Mouse (Mus musculus) midbrain, embryonic 11.5 days (tissue): ENCODE results near the gene Exoc6. TPM values are rescaled to one million over a fixed set of nuclear protein-coding genes. Genes with fewer than 3 reads are reported as not detected.
"Not testable (repeated sequence)": the region's sequence is repeated elsewhere in the genome, so short reads cannot be mapped to it uniquely, and the experiment has no call there.

ENCODE experiments used
- ATAC-seq: fragments of 200-750 bp; cut with Nextera tagmentation; 2 replicates; pipeline ENCODE4 v1.8.0; 2017; ENCODE audit warnings: moderate TSS enrichment, moderate library complexity; ENCODE audit not compliant: low FRiP score
- DNase-seq: peaks from one replicate; pipeline ENCODE4 v3.0.0; 2015; ENCODE audit warnings: low spot score; ENCODE audit errors: missing footprints
- H3K27ac ChIP-seq: fragments of 300-500 bp; sonication (generic); 2 replicates; pipeline ENCODE4 v1.5.1; 2014; ENCODE audit warnings: low read depth, low read length
- H3K27me3 ChIP-seq: fragments of 300-500 bp; sonication (generic); 2 replicates; pipeline ENCODE4 v1.6.1; 2014; ENCODE audit warnings: mild to moderate bottlenecking, low read length, moderate library complexity, mixed read lengths; ENCODE audit not compliant: control insufficient read depth, insufficient read depth
- H3K36me3 ChIP-seq: fragments of 300-500 bp; sonication (generic); 2 replicates; pipeline ENCODE4 v1.6.1; 2014; ENCODE audit warnings: mild to moderate bottlenecking, low read length, moderate library complexity, mixed read lengths; ENCODE audit not compliant: control insufficient read depth, insufficient read depth
- H3K4me1 ChIP-seq: fragments of 300-500 bp; sonication (generic); 2 replicates; pipeline ENCODE4 v1.6.1; 2014; ENCODE audit warnings: low read length; ENCODE audit not compliant: control insufficient read depth, insufficient read depth
- H3K4me2 ChIP-seq: fragments of 300-500 bp; sonication (generic); 2 replicates; pipeline ENCODE4 v1.6.1; 2014; ENCODE audit warnings: mild to moderate bottlenecking, moderate library complexity
- H3K4me3 ChIP-seq: fragments of 300-500 bp; sonication (generic); 2 replicates; pipeline ENCODE4 v1.5.1; 2014; ENCODE audit warnings: low read depth, low read length
- H3K9ac ChIP-seq: fragments of 300-500 bp; sonication (generic); 2 replicates; pipeline ENCODE4 v1.6.1; 2014; ENCODE audit warnings: low read length
- H3K9me3 ChIP-seq: fragments of 300-500 bp; sonication (generic); 2 replicates; pipeline ENCODE4 v1.6.1; 2016; ENCODE audit warnings: low read length; ENCODE audit not compliant: control insufficient read depth
- whole genome bisulfite sequencing: fragments of 180-500 bp; shearing (Covaris S2); extraction: QIAGEN DNeasy Blood & Tissue Kit; methylation state at CpG from one replicate; pipeline ENCODE4 v1.1.7; 2014; 5-methylcytosine and 5-hydroxymethylcytosine counted together
- polyA plus RNA-seq: library from polyadenylated mRNA; unstranded; fragments of >200 nt; fragmentation: Nextera tagmentation; extraction: Ambion mirVana; gene quantifications from 2 replicates; pipeline ENCODE4 v1.2.1, GENCODE M21; 2014

The Exoc6 gene
- polyA plus RNA-seq, 1 experiment from 2014 or later: 8.6 TPM

- Histone ChIP-seq H3K9ac (no peak overlapping the region), H3K4me1 (no peaks in the 10 kb centered on the region), H3K4me3 (no peak overlapping the region), H3K27me3 (no peaks in the 10 kb centered on the region), H3K27ac (no peak overlapping the region), H3K36me3 (no peaks in the 10 kb centered on the region), H3K4me2 (no peak overlapping the region), H3K9me3 (no peaks in the 10 kb centered on the region)
- ATAC-seq (no peak), DNase-seq (no peak)
- WGBS: 83% methylated on average over 15 of the region's 15 CpGs
These were observed 26.7 kb upstream of the Exoc6 start for GRCm38 (mm10) chr19:37523280-37524062.

- no peak for DNase-seq
These were observed 24.3 kb upstream of the Exoc6 start for GRCm38 (mm10) chr19:37525925-37526324.

GRCm38 (mm10) chr19:37526768-37527167, 23.4 kb upstream of the Exoc6 start:
- H3K27me3 ChIP-seq: no peaks in the 10 kb centered on the region
- no peaks in the 10 kb centered on the region for H3K36me3 ChIP-seq
- no peak overlapping the region for H3K4me3 ChIP-seq
- no peak for DNase-seq
- H3K27ac ChIP-seq: no peak overlapping the region
- no peak for ATAC-seq
- no peak overlapping the region for H3K9ac ChIP-seq
- WGBS: 28% methylated on average over 8 of the region's 8 CpGs
- no peaks in the 10 kb centered on the region for H3K9me3 ChIP-seq
- H3K4me1 ChIP-seq: no peaks in the 10 kb centered on the region
- H3K4me2 ChIP-seq: no peak overlapping the region

More at GRCm38 (mm10) chr19:37525925-37526324, 24.3 kb upstream of the Exoc6 start:
- H3K4me2 ChIP-seq: no peak overlapping the region
- H3K9me3 ChIP-seq: no peaks in the 10 kb centered on the region
- no peak for ATAC-seq
- WGBS: 87% methylated on average over 11 of the region's 11 CpGs
- H3K27ac ChIP-seq: no peak overlapping the region
- H3K9ac ChIP-seq: no peak overlapping the region
- no peaks in the 10 kb centered on the region for H3K4me1 ChIP-seq
- no peak overlapping the region for H3K4me3 ChIP-seq
- H3K27me3 ChIP-seq: no peaks in the 10 kb centered on the region
- H3K36me3 ChIP-seq: no peaks in the 10 kb centered on the region

- H3K9me3 ChIP-seq, H3K9ac ChIP-seq, H3K4me1 ChIP-seq, DNase-seq, ATAC-seq, H3K36me3 ChIP-seq, H3K4me3 ChIP-seq, H3K27me3 ChIP-seq, H3K4me2 ChIP-seq, H3K27ac ChIP-seq: not testable (repeated sequence)
- WGBS: 98% methylated on average over 2 of the region's 3 CpGs
These were observed 22.5 kb upstream of the Exoc6 start for GRCm38 (mm10) chr19:37527736-37528135.

- ATAC-seq (no peak), DNase-seq (no peak)
- H3K36me3 ChIP-seq: no peaks in the 10 kb centered on the region
- WGBS: 81% methylated on average over 6 of the region's 6 CpGs
- H3K4me1 ChIP-seq: no peaks in the 10 kb centered on the region
- no peaks in the 10 kb centered on the region for H3K27me3 ChIP-seq
- H3K4me2 ChIP-seq: no peak overlapping the region
- no peaks in the 10 kb centered on the region for H3K9me3 ChIP-seq
- H3K4me3 ChIP-seq: no peak overlapping the region
- no peak overlapping the region for H3K27ac ChIP-seq
- H3K9ac ChIP-seq: no peak overlapping the region
These were observed 21.6 kb upstream of the Exoc6 start for GRCm38 (mm10) chr19:37528581-37528980.

GRCm38 (mm10) chr19:37529296-37529695, 20.9 kb upstream of the Exoc6 start:
- no peak overlapping the region for H3K9ac ChIP-seq
- 93% methylated on average over 9 of the region's 9 CpGs for whole genome bisulfite sequencing
- H3K9me3 ChIP-seq: no peaks in the 10 kb centered on the region
- H3K27me3 ChIP-seq: no peaks in the 10 kb centered on the region
- ATAC-seq (no peak), DNase-seq (no peak)
- no peak overlapping the region for H3K4me2 ChIP-seq
- no peak overlapping the region for H3K27ac ChIP-seq
- no peaks in the 10 kb centered on the region for H3K36me3 ChIP-seq
- no peaks in the 10 kb centered on the region for H3K4me1 ChIP-seq
- H3K4me3 ChIP-seq: no peak overlapping the region

GRCm38 (mm10) chr19:37529975-37530515, 20.2 kb upstream of the Exoc6 start:
- DNase-seq: peak; percentile 91
- Histone ChIP-seq H3K4me2 (no peak overlapping the region), H3K4me1 (no peaks in the 10 kb centered on the region), H3K4me3 (no peak overlapping the region), H3K9me3 (no peaks in the 10 kb centered on the region), H3K9ac (no peak overlapping the region), H3K27ac (no peak overlapping the region), H3K36me3 (no peaks in the 10 kb centered on the region), H3K27me3 (no peaks in the 10 kb centered on the region)
- no peak for ATAC-seq
- WGBS: 45% methylated on average over 7 of the region's 7 CpGs

GRCm38 (mm10) chr19:37530601-37531000, 19.6 kb upstream of the Exoc6 start:
- Histone ChIP-seq H3K4me3 (no peak overlapping the region), H3K9me3 (no peaks in the 10 kb centered on the region), H3K9ac (no peak overlapping the region), H3K27me3 (no peaks in the 10 kb centered on the region), H3K4me2 (no peak overlapping the region), H3K36me3 (no peaks in the 10 kb centered on the region), H3K4me1 (no peaks in the 10 kb centered on the region), H3K27ac (no peak overlapping the region)
- no peak for DNase-seq
- ATAC-seq: no peak
- WGBS: 81% methylated on average over 3 of the region's 3 CpGs

- H3K4me3 ChIP-seq: no peak overlapping the region
- WGBS: 57% methylated on average over 7 of the region's 7 CpGs
- no peaks in the 10 kb centered on the region for H3K4me1 ChIP-seq
- no peak overlapping the region for H3K9ac ChIP-seq
- DNase-seq: peak; percentile 86
- H3K4me2 ChIP-seq: no peak overlapping the region
- H3K9me3 ChIP-seq: no peaks in the 10 kb centered on the region
- H3K36me3 ChIP-seq: no peaks in the 10 kb centered on the region
- ATAC-seq: no peak
- H3K27ac ChIP-seq: no peak overlapping the region
- no peaks in the 10 kb centered on the region for H3K27me3 ChIP-seq
These were observed 18.9 kb upstream of the Exoc6 start for GRCm38 (mm10) chr19:37531200-37531845.
